Mouse (Mus musculus) forebrain, postnatal 0 days (tissue): Measurements from ENCODE around the gene Elavl4. TPM values are rescaled to one million over a fixed set of nuclear protein-coding genes. Genes with fewer than 3 reads are reported as not detected.

Experiments
- ATAC-seq: fragments of 200-750 bp; cut with Nextera tagmentation; 2 replicates; pipeline ENCODE4 v1.8.0; 2017; ENCODE audit warnings: mild to moderate bottlenecking, moderate library complexity
- DNase-seq: peaks from one replicate; pipeline ENCODE4 v3.0.0-alpha.2; 2015
- H3K27ac ChIP-seq: fragments of 300-500 bp; sonication (generic); 2 replicates; pipeline ENCODE4 v1.5.1; 2014; ENCODE audit warnings: low read depth, mild to moderate bottlenecking, antibody characterized with exemption, low read length, moderate library complexity, mixed read lengths
- H3K27me3 ChIP-seq: fragments of 300-500 bp; sonication (generic); 2 replicates; pipeline ENCODE4 v1.6.1; 2014; ENCODE audit warnings: mild to moderate bottlenecking, low read length, mixed read lengths; ENCODE audit not compliant: insufficient read depth
- H3K36me3 ChIP-seq: fragments of 300-500 bp; sonication (generic); 2 replicates; pipeline ENCODE4 v1.6.1; 2014; ENCODE audit warnings: mild to moderate bottlenecking, moderate library complexity; ENCODE audit not compliant: insufficient read depth
- H3K4me1 ChIP-seq: fragments of 300-500 bp; sonication (generic); 2 replicates; pipeline ENCODE4 v1.6.1; 2014; ENCODE audit warnings: antibody characterized with exemption; ENCODE audit not compliant: insufficient read depth
- H3K4me2 ChIP-seq: fragments of 300-500 bp; sonication (generic); 2 replicates; pipeline ENCODE4 v1.6.1; 2014; ENCODE audit warnings: low read depth, mild to moderate bottlenecking, moderate library complexity
- H3K4me3 ChIP-seq: fragments of 300-500 bp; sonication (generic); 2 replicates; pipeline ENCODE4 v1.5.1; 2014; ENCODE audit warnings: low read depth, low read length, mixed read lengths
- H3K9ac ChIP-seq: fragments of 300-500 bp; sonication (generic); 2 replicates; pipeline ENCODE4 v1.6.1; 2014; ENCODE audit warnings: mild to moderate bottlenecking
- H3K9me3 ChIP-seq: fragments of 300-500 bp; sonication (generic); 2 replicates; pipeline ENCODE4 v1.6.1; 2016; ENCODE audit warnings: low read length
- CTCF ChIP-seq: sonication (generic); IDR thresholded peaks from 2 replicates; pipeline ENCODE4 v1.5.1; 2016; ENCODE audit warnings: antibody characterized with exemption, control low read depth, low read depth
- WGBS: fragments of 180-500 bp; shearing (Covaris S2); extraction: QIAGEN DNeasy Blood & Tissue Kit; methylation state at CpG from one replicate; pipeline ENCODE4 v1.1.7; 2014; 5-methylcytosine and 5-hydroxymethylcytosine counted together
- polyA plus RNA-seq: library from polyadenylated mRNA; unstranded; fragments of >200 nt; fragmentation: Nextera tagmentation; extraction: Ambion mirVana; gene quantifications from 2 replicates; pipeline ENCODE4 v1.2.1, GENCODE M21; 2015
- total RNA-seq: library from RNA; depleted of rRNA; stranded (reverse); fragments of >200 nt; gene quantifications from 2 replicates; pipeline ENCODE4 v1.2.3, GENCODE M21; 2014; rRNA removed

Elavl4 gene
- total and polyA plus RNA-seq, 2 experiments from 2014 or later: 108 to 200 TPM

DNA sequence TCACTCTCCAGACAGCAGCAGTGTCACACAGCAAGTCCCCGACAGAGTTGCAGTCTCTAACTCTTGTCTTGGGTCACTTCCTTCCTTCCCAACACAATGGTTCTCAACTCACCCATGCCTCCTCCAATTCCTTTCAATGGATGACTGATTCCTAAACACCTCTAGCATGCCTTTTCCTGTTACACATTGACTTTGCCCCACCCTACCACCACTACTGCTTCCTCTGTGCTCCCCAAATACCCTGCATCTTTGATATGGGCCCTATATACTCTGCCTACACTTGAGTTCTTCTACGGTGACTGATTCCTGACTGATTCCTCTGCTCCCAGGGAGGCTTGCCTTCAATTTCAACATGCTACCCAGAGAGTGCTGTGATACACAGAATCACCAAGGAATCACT, 153.1 kb downstream of the Elavl4 start:
- no peak overlapping the region for H3K4me2 ChIP-seq
- no peak for TF ChIP-seq CTCF
- no peak for DNase-seq
- no peak overlapping the region for H3K4me3 ChIP-seq
- no peak overlapping the region for H3K9ac ChIP-seq
- no peak overlapping the region for H3K27ac ChIP-seq
- 90% methylated on average over 2 of the region's 2 CpGs for WGBS
- no peaks in the 10 kb centered on the region for H3K36me3 ChIP-seq
- H3K27me3 ChIP-seq: no peaks in the 10 kb centered on the region
- H3K4me1 ChIP-seq: no peaks in the 10 kb centered on the region
- ATAC-seq: no peak
- H3K9me3 ChIP-seq: no peaks in the 10 kb centered on the region

DNA sequence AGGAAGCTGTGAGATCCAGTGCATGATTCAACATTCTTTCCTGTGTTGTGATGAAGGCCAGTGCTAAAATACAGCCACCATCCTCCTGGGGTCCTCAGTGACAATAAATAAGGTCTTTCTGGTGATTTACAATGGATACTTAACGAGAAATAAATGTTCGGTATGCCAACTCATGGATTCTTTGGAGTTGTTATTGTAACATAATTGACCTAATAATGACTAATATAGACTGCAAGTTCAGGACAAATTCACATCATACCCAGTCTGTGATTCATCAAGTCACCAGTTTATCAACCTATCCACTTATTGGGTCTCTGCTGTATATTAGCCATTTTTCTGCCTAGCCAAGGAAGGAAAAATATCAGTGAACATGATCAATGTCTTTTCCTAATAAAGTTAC, 174.4 kb downstream of the Elavl4 start:
- Histone ChIP-seq H3K9ac (no peak overlapping the region), H3K4me1 (no peaks in the 10 kb centered on the region), H3K27ac (no peak overlapping the region), H3K9me3 (no peaks in the 10 kb centered on the region), H3K4me2 (no peak overlapping the region), H3K27me3 (no peaks in the 10 kb centered on the region), H3K4me3 (no peak overlapping the region), H3K36me3 (no peaks in the 10 kb centered on the region)
- DNase-seq (no peak), ATAC-seq (no peak)
- TF ChIP-seq CTCF: no peak
- WGBS: 89% methylated on average over 2 of the region's 2 CpGs

- Histone ChIP-seq H3K4me2 (no peak overlapping the region), H3K27ac (no peak overlapping the region), H3K9me3 (no peaks in the 10 kb centered on the region), H3K4me1 (no peaks in the 10 kb centered on the region), H3K27me3 (no peaks in the 10 kb centered on the region), H3K36me3 (no peaks in the 10 kb centered on the region), H3K4me3 (no peak overlapping the region), H3K9ac (no peak overlapping the region)
- DNase-seq: no peak
- WGBS: 91% methylated on average over 5 of the region's 5 CpGs
- ATAC-seq: no peak
- no peak for TF ChIP-seq CTCF
These were observed 179.7 kb downstream of the Elavl4 start for GRCm38 (mm10) chr4:110172028-110172427.

DNA sequence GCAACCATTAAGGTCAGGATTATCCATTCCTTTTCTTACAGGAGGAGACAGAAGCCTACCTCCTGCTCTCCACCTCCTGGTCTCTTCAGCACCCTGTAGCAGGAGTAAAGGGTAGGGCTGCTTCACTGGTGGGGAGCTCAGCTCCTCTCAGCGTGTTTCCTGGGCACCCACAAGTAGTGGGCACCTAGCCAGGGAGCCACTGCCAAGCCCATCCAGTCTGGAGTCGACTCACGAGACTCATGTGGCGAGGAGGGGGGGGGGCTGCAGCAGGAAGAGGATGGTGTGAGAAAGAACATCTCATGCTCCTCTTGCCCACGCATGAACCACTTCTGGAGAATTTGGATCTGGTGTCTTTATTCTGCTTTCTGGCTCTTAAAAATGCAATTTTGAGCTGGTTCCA, 186.5 kb downstream of the Elavl4 start:
- H3K4me2 ChIP-seq: no peak overlapping the region
- H3K27me3 ChIP-seq: no peaks in the 10 kb centered on the region
- no peaks in the 10 kb centered on the region for H3K4me1 ChIP-seq
- 51% methylated on average over 5 of the region's 5 CpGs for WGBS
- H3K9ac ChIP-seq: no peak overlapping the region
- no peak overlapping the region for H3K4me3 ChIP-seq
- no peak; the same call in 1 of the 2 replicates for ATAC-seq
- H3K36me3 ChIP-seq: no peaks in the 10 kb centered on the region
- H3K27ac ChIP-seq: no peak overlapping the region
- peak; percentile 24 for DNase-seq
- no peaks in the 10 kb centered on the region for H3K9me3 ChIP-seq
- TF ChIP-seq CTCF: no peak

DNA sequence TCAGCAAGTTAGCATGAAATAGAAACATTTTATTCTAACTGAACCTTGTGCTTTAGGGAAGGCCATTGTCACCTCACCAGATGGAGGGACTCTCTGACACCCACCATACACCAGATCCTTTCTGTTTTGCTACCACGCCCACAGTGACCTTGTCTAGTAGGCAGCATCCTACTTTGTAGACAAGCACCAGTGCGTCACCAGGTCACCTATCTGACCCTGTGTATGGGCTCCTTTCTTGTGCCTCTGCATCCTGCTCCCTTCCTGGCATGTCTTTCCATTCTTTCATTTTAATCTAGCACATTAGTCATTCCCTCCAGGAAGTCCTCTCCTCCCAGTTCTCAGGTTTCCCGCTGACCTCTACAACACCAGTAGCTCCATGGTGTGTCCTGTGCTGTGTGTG, 190.1 kb downstream of the Elavl4 start:
- Histone ChIP-seq H3K36me3 (no peaks in the 10 kb centered on the region), H3K9me3 (no peaks in the 10 kb centered on the region), H3K4me2 (no peak overlapping the region), H3K27ac (no peak overlapping the region), H3K4me1 (no peaks in the 10 kb centered on the region), H3K27me3 (no peaks in the 10 kb centered on the region), H3K9ac (no peak overlapping the region), H3K4me3 (no peak overlapping the region)
- 93% methylated on average over 3 of the region's 3 CpGs for WGBS
- TF ChIP-seq CTCF: no peak
- ATAC-seq (no peak), DNase-seq (no peak)

DNA sequence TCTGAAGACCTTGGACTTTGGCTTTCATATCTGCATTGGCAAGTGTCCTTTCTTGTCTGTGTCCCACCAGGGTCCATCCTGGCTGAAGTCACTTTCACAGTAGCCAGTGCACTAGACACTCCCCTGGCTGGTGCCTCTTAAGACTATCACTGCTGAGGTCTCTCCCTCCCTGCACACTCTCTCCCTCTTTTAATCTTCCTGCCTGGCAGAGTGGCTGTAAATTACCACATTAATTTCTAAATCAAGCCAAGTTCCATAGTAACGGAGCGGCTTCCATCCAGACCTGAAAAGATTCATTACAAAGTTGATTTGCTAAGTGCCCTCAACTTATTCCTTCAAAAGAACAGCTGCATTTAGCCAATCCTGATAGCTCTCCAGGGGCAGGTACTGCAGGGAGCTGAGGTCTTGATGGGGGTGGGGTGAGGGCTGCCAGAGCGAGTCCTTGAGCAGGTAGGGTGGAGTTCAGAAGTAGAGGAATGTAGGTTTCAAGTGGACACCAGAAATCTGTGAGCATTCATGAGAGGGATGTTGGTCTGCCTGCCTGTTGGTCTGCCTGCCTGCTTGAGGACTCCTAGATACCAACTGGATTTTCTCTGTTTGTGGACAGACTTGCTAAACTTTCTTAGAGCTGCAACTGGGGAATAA, 194.1 kb downstream of the Elavl4 start:
- ATAC-seq (peak; percentile 45; the same call in 1 of the 2 replicates), DNase-seq (no peak)
- Histone ChIP-seq H3K27ac (no peak overlapping the region), H3K9ac (no peak overlapping the region), H3K27me3 (no peaks in the 10 kb centered on the region), H3K9me3 (no peaks in the 10 kb centered on the region), H3K36me3 (no peaks in the 10 kb centered on the region), H3K4me3 (no peak overlapping the region), H3K4me2 (no peak overlapping the region), H3K4me1 (no peaks in the 10 kb centered on the region)
- WGBS: 29% methylated on average over 3 of the region's 3 CpGs
- no peak for TF ChIP-seq CTCF

- H3K36me3 ChIP-seq: no peaks in the 10 kb centered on the region
- H3K4me3 ChIP-seq: no peak overlapping the region
- 73% methylated on average over 2 of the region's 2 CpGs for WGBS
- no peaks in the 10 kb centered on the region for H3K27me3 ChIP-seq
- H3K4me1 ChIP-seq: no peaks in the 10 kb centered on the region
- no peak for ATAC-seq
- H3K4me2 ChIP-seq: no peak overlapping the region
- no peak overlapping the region for H3K9ac ChIP-seq
- H3K9me3 ChIP-seq: no peaks in the 10 kb centered on the region
- no peak overlapping the region for H3K27ac ChIP-seq
- no peak for DNase-seq
- TF ChIP-seq CTCF: no peak
These were observed 195.8 kb downstream of the Elavl4 start for GRCm38 (mm10) chr4:110155954-110156353.

Other genes with a start within 250 kb of the Elavl4 start
- 4.4 and 6.2 TPM in 2 replicates for gene Agbl4, start 45.8 kb upstream of the Elavl4 start, total RNA-seq
- gene Agbl4, start 45.8 kb upstream of the Elavl4 start, polyA plus RNA-seq: 1.8 and 3.3 TPM in 2 replicates